Mouse (Mus musculus): ENCODE data around the gene Grtp1.
A peak's percentile ranks its signal among the peaks of the same experiment; 100 is the strongest.

Grtp1 gene

GRCm38 (mm10) chr8:13174305-13174704 lies 26.1 kb downstream of the Grtp1 start:
- DNase-seq (ENCODE audit: low spot score), result no peak

- DNase-seq (ENCODE audit: low spot score), result no peak
Observed at GRCm38 (mm10) chr8:13170510-13170909, 29.9 kb downstream of the Grtp1 start.

GRCm38 (mm10) chr8:13164361-13164760 lies 36.1 kb downstream of the Grtp1 start:
- DNase-seq (ENCODE audit: low spot score), result no peak

- DNase-seq (ENCODE audit: low spot score), result no peak
Observed at GRCm38 (mm10) chr8:13163563-13163962, 36.9 kb downstream of the Grtp1 start.

GRCm38 (mm10) chr8:13162098-13162497 lies 38.3 kb downstream of the Grtp1 start:
- no peak for DNase-seq (ENCODE audit: low spot score)

- DNase-seq (ENCODE audit: low spot score), result no peak
Observed at GRCm38 (mm10) chr8:13160691-13161090, 39.7 kb downstream of the Grtp1 start.

- no peak for DNase-seq (ENCODE audit: low spot score)
Observed at GRCm38 (mm10) chr8:13159377-13159881, 41.0 kb downstream of the Grtp1 start.

GRCm38 (mm10) chr8:13158718-13159376 lies 41.6 kb downstream of the Grtp1 start, which contains the start of gene Lamp1:
Gene Lamp1 (plus strand): TSS chr8:13159161.
- DNase-seq (ENCODE audit: low spot score), result peak; percentile 100

- no peak for DNase-seq (ENCODE audit: low spot score)
Observed at GRCm38 (mm10) chr8:13156327-13157097, 43.9 kb downstream of the Grtp1 start.

- DNase-seq (ENCODE audit: low spot score), result no peak
Observed at GRCm38 (mm10) chr8:13155358-13155757, 45.1 kb downstream of the Grtp1 start.

GRCm38 (mm10) chr8:13154099-13154498 lies 46.3 kb downstream of the Grtp1 start:
- no peak for DNase-seq (ENCODE audit: low spot score)

- DNase-seq (ENCODE audit: low spot score), result no peak
Observed at GRCm38 (mm10) chr8:13150929-13151328, 49.5 kb downstream of the Grtp1 start.

GRCm38 (mm10) chr8:13149866-13150265 lies 50.6 kb downstream of the Grtp1 start:
- DNase-seq (ENCODE audit: low spot score), result no peak

GRCm38 (mm10) chr8:13149287-13149686 lies 51.1 kb downstream of the Grtp1 start:
- no peak for DNase-seq (ENCODE audit: low spot score)

GRCm38 (mm10) chr8:13148476-13148875 lies 51.9 kb downstream of the Grtp1 start:
- no peak for DNase-seq (ENCODE audit: low spot score)

- no peak for DNase-seq (ENCODE audit: low spot score)
Observed at GRCm38 (mm10) chr8:13141681-13142080, 58.7 kb downstream of the Grtp1 start.

- DNase-seq (ENCODE audit: low spot score), result no peak
Observed at GRCm38 (mm10) chr8:13139641-13140182, 60.7 kb downstream of the Grtp1 start.

GRCm38 (mm10) chr8:13132220-13132619 lies 68.2 kb downstream of the Grtp1 start:
- DNase-seq (ENCODE audit: low spot score), result peak; percentile 66

- DNase-seq (ENCODE audit: low spot score), result no peak
Observed at GRCm38 (mm10) chr8:13124897-13125296, 75.5 kb downstream of the Grtp1 start.

GRCm38 (mm10) chr8:13122887-13123421 lies 77.5 kb downstream of the Grtp1 start:
- no peak for DNase-seq (ENCODE audit: low spot score)
